Mouse (Mus musculus): ENCODE measurements around the gene Rhox3g.
"Not testable (repeated sequence)": the region's sequence is repeated elsewhere in the genome, so short reads cannot be mapped to it uniquely, and the experiment has no call there.

Gene Rhox3g

DNA sequence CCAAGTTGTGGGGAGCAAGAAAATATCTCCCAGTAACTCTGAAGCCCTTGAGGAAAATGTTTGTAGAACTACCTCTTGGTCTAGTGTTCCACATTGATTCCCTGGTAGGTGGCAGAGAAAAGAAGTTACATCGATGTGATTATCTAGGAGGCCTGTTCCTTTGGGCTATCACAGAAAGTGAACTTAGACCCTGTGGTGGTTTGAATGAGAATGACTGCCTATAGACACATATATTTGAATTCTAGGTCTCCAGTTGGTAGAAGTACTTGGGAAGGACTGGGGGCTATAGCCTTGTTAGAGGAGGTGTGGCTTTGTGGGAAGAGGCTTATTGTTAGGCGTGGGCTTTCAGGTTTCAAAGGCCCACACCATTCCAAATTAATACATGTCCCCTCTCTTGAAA lies at the start of gene Rhox3g:
TSS of gene Rhox3g (minus strand) at position 101 of the 400 bp plus-strand sequence.
- DNase-seq = not testable (repeated sequence)

DNA sequence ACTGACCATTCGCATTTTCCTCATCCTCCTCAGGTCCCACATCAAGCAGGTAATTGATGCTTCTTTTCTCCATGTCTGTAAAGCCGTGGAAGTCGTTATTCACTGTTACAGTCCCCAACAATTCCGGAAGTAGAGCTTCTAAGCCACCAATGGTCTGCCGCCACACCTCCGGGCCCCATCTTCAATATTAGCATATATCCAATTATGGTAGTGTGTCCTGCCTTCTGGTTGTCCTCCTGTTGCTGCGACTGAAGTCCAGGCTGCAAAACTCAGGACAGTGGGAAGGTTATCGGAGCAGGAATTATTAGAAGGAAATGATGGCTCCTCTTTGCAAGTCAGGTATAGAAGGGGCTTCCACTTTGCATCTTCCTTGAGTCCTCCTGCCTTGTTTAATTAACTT lies 44.8 kb upstream of the Rhox3g start, which contains the start of gene Rhox2h:
TSS of gene Rhox2h (minus strand) at position 101 of the 400 bp plus-strand sequence.
- not testable (repeated sequence) for DNase-seq

DNA sequence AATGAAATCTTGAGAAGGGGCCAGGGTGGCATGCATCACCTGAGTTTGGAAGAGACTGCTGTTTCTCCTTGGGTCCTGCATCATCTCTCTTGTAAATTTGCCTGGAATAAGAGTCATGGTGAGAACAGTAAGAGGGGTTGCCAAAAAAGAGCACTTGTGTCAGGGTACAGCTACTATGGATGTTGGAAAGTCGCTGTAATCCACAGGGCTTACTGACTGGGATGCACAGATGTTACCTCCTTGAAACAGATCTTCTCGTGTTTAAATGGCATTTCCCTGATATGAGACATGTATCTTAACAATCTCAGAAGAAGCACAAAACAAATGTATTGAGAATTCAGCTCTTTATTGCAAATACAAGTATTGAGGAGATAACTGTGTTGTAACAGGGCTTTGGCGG lies 40.3 kb upstream of the Rhox3g start, which contains the start of gene Rhox3h:
TSS of gene Rhox3h (minus strand) at position 101 of the 400 bp plus-strand sequence.
- DNase-seq = not testable (repeated sequence)

DNA sequence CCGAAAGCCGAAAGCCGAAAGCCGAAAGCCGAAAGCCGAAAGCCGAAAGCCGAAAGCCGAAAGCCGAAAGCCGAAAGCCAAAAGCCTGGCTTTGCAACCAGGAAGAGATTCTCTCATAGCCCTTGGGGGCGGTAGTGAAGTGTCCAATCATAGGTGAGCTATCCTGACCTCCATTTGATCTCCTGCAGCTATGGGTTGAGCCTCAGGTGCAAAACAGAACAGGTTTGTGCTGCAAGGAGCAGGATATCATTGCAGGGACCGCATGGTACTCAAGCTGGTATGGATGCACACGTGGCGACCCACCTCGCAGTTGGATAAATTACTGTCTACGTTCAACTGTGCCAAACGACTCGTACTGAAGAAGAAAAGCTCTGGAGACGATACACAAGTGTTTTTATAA lies 22.8 kb upstream of the Rhox3g start, which contains the start of gene Rhox4g:
TSS of gene Rhox4g (minus strand) at position 101 of the 400 bp plus-strand sequence.
- DNase-seq = not testable (repeated sequence)

DNA sequence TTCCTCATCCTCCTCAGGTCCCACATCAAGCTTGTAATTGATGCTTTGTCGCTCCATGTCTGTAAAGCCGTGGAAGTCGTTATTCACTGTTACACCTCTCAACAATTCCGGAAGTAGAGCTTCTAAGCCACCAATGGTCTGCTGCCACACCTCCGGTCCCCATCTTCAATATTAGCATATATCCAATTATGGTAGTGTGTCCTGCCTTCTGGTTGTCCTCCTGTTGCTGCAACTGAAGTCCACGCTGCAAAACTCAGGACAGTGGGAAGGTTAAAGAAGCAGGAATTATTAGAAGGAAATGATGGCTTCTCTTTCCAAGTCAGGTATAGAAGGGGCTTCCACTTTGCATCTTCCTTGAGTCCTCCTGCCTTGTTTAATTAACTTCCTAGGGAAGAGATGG lies 15.0 kb upstream of the Rhox3g start, which contains the start of gene Rhox2g:
TSS of gene Rhox2g (minus strand) at position 101 of the 400 bp plus-strand sequence.
- DNase-seq = not testable (repeated sequence)

DNA sequence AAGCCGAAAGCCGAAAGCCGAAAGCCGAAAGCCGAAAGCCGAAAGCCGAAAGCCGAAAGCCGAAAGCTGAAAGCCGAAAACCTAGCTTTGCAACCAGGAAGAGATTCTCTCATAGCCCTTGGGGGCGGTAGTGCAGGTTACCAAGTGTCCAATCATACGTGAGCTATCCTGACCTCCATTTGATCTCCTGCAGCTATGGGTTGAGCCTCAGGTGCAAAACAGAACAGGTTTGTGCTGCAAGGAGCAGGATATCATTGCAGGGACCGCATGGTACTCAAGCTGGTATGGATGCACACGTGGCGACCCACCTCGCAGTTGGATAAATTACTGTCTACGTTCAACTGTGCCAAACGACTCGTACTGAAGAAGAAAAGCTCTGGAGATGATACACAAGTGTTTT lies 20.8 kb downstream of the Rhox3g start, which contains the start of gene Rhox4f:
TSS of gene Rhox4f (minus strand) at position 101 of the 400 bp plus-strand sequence.
- DNase-seq = not testable (repeated sequence)

DNA sequence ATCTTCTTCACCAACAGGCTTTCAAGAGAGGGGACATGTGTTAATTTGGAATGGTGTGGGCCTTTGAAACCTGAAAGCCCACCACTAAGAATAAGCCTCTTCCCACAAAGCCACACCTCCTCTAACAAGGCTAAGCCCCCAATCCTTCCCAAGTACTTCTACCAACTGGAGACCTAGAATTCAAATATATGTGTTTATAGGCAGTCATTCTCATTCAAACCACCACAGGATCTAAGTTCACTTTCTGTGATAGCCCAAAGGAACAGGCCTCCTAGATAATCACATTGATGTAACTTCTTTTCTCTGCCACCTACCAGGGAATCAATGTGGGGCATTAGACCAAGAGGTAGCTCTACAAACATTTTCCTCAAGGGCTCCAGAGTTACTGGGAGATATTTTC lies 47.7 kb downstream of the Rhox3g start, which contains the start of gene Rhox3f:
TSS of gene Rhox3f (plus strand) at position 301 of the 400 bp plus-strand sequence.
- DNase-seq = not testable (repeated sequence)
